Mouse (Mus musculus): ENCODE results near the gene Prkce. TPM values are rescaled to one million over a fixed set of nuclear protein-coding genes. Genes with fewer than 3 reads are reported as not detected.

The Prkce gene
- polyA plus RNA-seq, 1 experiment from 2014 or later = 6.7 TPM

DNA sequence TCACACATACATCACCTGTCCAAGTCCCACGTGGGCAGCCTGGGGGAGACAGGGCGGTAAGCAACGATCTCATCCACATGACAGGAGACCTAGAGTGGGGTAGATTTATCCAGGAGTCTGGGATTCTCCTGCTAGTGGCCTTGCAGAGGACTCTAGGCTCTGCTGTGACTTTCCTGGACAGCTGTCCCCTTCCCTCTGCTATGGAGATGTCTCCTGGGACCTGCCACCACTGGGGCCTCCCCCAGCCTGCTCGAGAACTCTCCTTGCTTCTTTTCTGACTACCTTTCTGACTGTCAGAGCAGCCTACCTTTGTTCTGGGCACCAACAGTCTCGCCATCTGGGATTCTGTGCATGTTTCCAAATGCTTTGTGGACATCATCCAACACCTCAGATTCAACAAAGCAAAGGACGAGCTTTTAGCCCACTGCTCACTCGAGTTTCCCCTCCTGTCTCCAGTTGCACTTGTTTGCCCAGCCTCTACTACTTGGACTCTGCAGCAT, 82.9 kb downstream of the Prkce start:
- ATAC-seq (ENCODE audit: low FRiP score, low read depth) = no peak
- H3K27ac ChIP-seq = no peak overlapping the region
- no peak overlapping the region for H3K4me2 ChIP-seq (replicated peaks)
- H3K9ac ChIP-seq = no peak overlapping the region
- H3K27me3 ChIP-seq = no peaks in the 10 kb centered on the region
- peaks cover 5% of the 10 kb centered on the region; the same call in 1 of the 2 replicates for H3K9me3 ChIP-seq
- WGBS = 68% methylated on average over 7 of the region's 7 CpGs
- H3K4me1 ChIP-seq = peaks cover 15% of the 10 kb centered on the region
- H3K4me3 ChIP-seq = no peak overlapping the region
- H3K36me3 ChIP-seq = no peaks in the 10 kb centered on the region

DNA sequence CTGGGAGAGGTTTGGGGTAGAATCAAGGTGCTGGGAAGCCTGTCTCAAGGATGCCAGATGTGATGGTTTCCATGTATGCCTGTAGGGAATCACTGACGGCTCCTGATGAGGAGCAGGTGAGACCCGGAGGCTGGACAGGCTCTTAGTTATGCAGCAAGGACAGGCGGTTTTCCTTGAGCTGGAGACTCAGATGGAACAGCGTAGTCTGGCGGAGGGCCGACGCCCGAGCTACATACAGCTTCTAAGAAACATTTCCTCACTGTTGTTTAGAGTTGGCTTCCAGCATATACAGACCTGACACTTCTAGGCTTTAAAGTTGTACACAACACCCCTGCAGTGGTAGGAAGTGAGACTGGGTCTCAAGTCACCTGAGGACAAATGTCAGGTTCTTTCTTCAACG, 86.3 kb downstream of the Prkce start:
- no peak for ATAC-seq (ENCODE audit: low FRiP score, low read depth)
- H3K9ac ChIP-seq = no peak overlapping the region
- H3K4me1 ChIP-seq = peaks cover 19% of the 10 kb centered on the region
- H3K27ac ChIP-seq = no peak overlapping the region
- WGBS = 81% methylated on average over 9 of the region's 9 CpGs
- H3K4me3 ChIP-seq = no peak overlapping the region
- peaks cover 5% of the 10 kb centered on the region; the same call in 1 of the 2 replicates for H3K9me3 ChIP-seq
- no peak overlapping the region for H3K4me2 ChIP-seq (replicated peaks)
- no peaks in the 10 kb centered on the region for H3K36me3 ChIP-seq
- H3K27me3 ChIP-seq = no peaks in the 10 kb centered on the region

DNA sequence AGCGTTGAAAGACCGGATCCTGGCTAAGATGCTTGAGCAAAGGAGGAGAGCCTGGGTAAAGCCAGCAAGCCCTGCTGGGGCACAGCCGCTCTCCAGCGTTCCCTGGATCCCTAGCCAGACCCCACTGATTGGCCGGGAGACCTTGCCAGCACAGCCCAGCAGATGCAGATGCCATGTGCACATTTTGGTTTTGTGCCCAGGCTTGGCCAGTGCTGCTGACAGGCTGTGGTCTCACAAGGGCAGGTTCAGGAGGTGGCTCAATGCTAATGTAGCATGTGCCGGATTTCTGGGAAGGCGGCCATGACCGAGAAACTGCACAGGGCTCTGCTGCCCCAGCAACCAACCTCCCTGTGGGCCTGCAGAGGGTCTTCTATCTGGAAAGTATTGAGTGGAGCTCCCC, 86.7 kb downstream of the Prkce start:
- H3K9ac ChIP-seq = no peak overlapping the region
- no peaks in the 10 kb centered on the region for H3K36me3 ChIP-seq
- no peak overlapping the region for H3K4me2 ChIP-seq (replicated peaks)
- 85% methylated on average over 8 of the region's 8 CpGs for WGBS
- no peak; the same call in 1 of the 2 replicates for ATAC-seq (ENCODE audit: low FRiP score, low read depth)
- H3K4me3 ChIP-seq = no peak overlapping the region
- H3K27ac ChIP-seq = no peak overlapping the region
- peaks cover 5% of the 10 kb centered on the region; the same call in 1 of the 2 replicates for H3K9me3 ChIP-seq
- H3K4me1 ChIP-seq = peaks cover 19% of the 10 kb centered on the region
- no peaks in the 10 kb centered on the region for H3K27me3 ChIP-seq

DNA sequence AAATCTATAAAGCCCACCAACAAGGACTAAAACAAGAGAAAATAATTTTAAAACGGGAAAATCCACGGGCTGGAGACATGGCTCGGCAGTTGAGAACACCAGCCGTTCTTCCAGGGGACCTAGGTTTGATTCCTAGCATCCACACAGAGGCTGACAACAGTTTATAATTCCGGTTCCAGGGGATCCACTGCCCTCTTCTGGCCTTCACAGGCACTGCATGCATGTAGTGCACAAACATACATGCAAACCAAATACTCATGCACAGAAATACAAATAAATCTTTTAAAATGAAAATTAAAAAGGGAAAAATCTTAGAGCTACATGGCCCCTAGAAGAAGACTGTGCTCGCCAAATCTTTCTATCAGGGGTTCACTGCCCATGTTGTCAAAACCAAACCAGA, 87.4 kb downstream of the Prkce start:
- no peaks in the 10 kb centered on the region for H3K27me3 ChIP-seq
- no peak overlapping the region for H3K9ac ChIP-seq
- H3K4me3 ChIP-seq = no peak overlapping the region
- H3K9me3 ChIP-seq = peaks cover 5% of the 10 kb centered on the region; the same call in 1 of the 2 replicates
- WGBS = 98% methylated on average over 6 of the region's 6 CpGs
- H3K4me1 ChIP-seq = peaks cover 22% of the 10 kb centered on the region
- H3K4me2 ChIP-seq (replicated peaks) = no peak overlapping the region
- H3K36me3 ChIP-seq = no peaks in the 10 kb centered on the region
- no peak for ATAC-seq (ENCODE audit: low FRiP score, low read depth)
- no peak overlapping the region for H3K27ac ChIP-seq

DNA sequence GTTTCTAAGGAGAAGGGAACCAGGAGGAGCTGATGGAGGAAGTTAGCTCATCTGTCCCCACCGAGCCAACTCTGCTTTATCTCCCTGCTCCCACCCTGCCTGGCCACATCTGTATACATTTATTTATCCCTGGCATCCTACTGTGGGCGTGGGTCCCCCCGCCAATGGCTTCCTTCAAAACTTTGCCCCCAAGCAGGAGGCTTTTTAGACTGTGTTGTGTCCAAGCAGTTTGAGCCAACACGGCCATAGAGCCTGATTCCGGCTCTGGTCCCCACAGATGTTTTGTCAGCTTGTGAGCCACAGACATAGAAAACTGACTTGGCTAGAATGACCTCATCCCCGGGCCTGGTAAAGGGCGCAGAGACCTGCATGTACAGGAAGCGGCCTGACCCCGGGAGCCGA, 89.1 kb downstream of the Prkce start:
- WGBS = 70% methylated on average over 10 of the region's 10 CpGs
- Histone ChIP-seq H3K27me3 (no peaks in the 10 kb centered on the region), H3K4me1 (peaks cover 28% of the 10 kb centered on the region), H3K9ac (no peak overlapping the region), H3K36me3 (no peaks in the 10 kb centered on the region), H3K4me3 (no peak overlapping the region), H3K4me2 (replicated peaks) (no peak overlapping the region), H3K27ac (no peak overlapping the region), H3K9me3 (peaks cover 5% of the 10 kb centered on the region; the same call in 1 of the 2 replicates)
- no peak for ATAC-seq (ENCODE audit: low FRiP score, low read depth)

DNA sequence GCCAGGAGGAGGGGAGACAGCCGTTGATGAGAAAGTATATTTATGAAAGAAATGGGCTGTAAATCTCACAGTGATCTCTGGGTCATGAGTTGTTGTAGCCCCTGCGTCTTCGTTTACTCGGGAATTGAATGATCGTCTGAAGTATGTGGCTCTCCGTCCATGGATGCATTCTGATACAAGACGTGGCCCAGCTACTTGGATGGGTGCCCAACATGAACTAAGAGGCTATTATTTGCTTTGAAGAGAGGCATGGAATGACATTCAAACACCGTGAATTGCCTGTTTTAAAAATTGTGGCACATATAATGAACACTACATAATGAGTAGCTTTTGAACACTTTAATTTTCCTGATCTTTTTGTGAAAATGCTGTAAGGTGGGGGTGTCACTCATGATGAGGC, 93.5 kb downstream of the Prkce start:
- peaks cover 41% of the 10 kb centered on the region for H3K4me1 ChIP-seq
- 57% methylated on average over 8 of the region's 8 CpGs for WGBS
- H3K4me3 ChIP-seq = no peak overlapping the region
- H3K9ac ChIP-seq = no peak overlapping the region
- no peaks in the 10 kb centered on the region for H3K27me3 ChIP-seq
- H3K27ac ChIP-seq = no peak overlapping the region
- ATAC-seq (ENCODE audit: low FRiP score, low read depth) = no peak
- no peaks in the 10 kb centered on the region for H3K36me3 ChIP-seq
- H3K4me2 ChIP-seq (replicated peaks) = no peak overlapping the region
- H3K9me3 ChIP-seq = no peaks in the 10 kb centered on the region

DNA sequence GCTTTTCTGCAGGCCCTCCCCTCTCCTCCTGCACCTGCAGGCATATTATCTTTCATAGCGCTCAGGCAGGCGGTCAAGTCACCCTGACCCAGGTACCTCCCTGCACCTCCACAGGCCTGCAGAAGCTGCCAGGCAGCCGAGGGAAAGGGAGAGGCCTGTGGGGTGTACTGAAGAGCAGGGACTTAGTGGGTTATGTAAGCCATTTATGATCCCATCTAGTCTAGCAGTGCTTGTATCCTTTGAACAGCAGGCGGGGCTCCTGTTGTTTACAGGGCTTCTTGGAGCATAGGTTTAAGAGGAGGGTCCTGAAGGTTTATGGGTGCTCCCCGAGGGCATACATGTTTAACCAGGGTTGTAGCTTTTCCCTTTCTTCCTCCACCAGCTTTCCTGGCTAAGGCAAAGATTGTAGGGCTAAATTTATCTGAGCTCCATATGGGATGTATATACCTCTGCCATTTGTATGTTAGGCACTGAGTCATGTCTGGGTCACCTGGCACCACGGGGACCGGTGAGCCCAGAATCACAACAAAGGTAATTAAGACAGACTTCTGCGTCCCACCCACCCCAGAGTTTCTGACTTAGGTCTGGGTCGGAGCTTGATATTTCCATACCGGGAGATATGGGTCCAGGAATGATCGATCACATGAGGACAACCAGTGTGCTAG, 96.5 kb downstream of the Prkce start:
- Histone ChIP-seq H3K27ac (no peak overlapping the region), H3K4me2 (replicated peaks) (no peak overlapping the region), H3K9ac (no peak overlapping the region), H3K4me3 (no peak overlapping the region), H3K9me3 (no peaks in the 10 kb centered on the region), H3K4me1 (peaks cover 54% of the 10 kb centered on the region), H3K27me3 (no peaks in the 10 kb centered on the region), H3K36me3 (no peaks in the 10 kb centered on the region)
- no peak for ATAC-seq (ENCODE audit: low FRiP score, low read depth)
- WGBS = 68% methylated on average over 11 of the region's 11 CpGs

DNA sequence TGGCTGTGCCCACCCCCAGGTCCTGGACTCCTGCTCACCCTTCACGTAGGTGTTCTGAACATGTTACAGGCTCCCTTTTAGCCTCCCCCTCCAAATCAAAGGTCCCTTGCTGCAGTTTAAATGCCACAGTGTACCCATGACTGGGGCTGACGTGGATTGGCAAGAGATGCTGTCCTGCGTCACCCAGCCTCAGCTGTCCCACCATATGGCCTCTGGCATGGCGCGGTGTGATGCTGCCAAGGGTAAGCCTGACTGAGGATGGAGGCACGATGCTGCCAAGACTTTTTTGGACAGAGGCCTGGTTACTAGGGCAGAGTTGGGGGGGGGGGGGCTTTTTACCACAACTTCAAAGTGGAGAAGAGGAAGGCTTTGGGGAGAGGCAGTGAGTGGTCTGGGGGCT, 98.5 kb downstream of the Prkce start:
- Histone ChIP-seq H3K4me1 (peaks cover 50% of the 10 kb centered on the region), H3K27ac (no peak overlapping the region), H3K36me3 (no peaks in the 10 kb centered on the region), H3K4me3 (no peak overlapping the region), H3K9ac (no peak overlapping the region), H3K4me2 (replicated peaks) (no peak overlapping the region), H3K27me3 (no peaks in the 10 kb centered on the region), H3K9me3 (no peaks in the 10 kb centered on the region)
- WGBS = 78% methylated on average over 6 of the region's 6 CpGs
- ATAC-seq (ENCODE audit: low FRiP score, low read depth) = no peak

DNA sequence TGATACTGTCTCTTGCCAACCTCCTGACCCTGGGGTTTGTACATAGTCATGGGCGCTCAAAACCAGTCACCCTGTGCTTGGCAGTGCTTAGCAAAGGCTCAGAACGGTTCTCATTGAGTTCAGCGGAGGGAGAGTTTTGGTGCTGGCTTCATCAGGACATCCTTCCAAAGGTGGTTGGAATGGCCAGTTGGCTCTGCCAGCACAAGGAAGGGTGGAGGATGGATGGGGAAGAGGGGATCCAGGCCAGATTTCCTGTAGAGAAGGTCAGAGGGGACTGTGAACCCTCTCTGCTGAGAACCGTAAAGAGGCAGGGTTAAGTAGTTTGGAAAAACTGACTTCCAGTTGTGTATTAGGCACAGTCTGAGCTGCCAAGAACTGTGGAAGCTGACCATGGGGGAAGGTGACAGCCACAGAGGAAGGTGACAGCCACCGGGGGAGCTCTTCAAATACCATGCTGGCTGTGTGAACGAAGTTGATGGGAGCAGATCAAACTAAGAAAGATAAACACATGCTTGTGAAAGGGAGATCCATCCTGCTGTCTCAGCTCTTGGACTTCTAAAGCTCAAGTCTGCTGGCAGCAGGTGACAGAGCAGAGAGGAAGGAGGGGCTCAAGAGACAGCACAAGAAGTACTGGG, 99.7 kb downstream of the Prkce start:
- no peaks in the 10 kb centered on the region for H3K9me3 ChIP-seq
- WGBS = 68% methylated on average over 6 of the region's 6 CpGs
- ATAC-seq (ENCODE audit: low FRiP score, low read depth) = no peak

DNA sequence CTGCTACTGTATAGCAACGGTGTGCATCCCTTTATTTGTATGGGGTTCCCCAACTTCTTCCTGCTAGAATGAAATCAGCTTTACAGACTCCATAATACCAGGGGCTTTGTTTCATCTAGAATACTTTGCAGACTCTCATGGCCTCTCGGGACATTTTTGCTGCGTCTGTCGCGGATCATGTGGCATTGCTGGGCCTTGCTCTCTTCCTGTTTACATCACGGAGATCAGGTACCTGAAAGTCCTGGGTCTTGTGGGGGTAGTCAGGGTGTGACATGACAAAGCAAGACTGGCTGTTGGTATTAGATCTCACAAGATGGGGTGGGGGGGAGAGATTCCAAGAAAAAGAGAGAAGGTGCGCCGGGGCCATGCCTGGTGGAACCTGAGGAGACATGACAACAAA, 102.1 kb downstream of the Prkce start:
- WGBS = 77% methylated on average over 8 of the region's 8 CpGs
- H3K4me1 ChIP-seq = peaks cover 43% of the 10 kb centered on the region

More for the DNA sequence above, 99.7 kb downstream of the Prkce start:
- H3K4me1 ChIP-seq = peaks cover 51% of the 10 kb centered on the region
- H3K36me3 ChIP-seq = no peaks in the 10 kb centered on the region
- no peak overlapping the region for H3K27ac ChIP-seq
- H3K4me2 ChIP-seq (replicated peaks) = no peak overlapping the region
- H3K9ac ChIP-seq = no peak overlapping the region
- H3K27me3 ChIP-seq = no peaks in the 10 kb centered on the region
- no peak overlapping the region for H3K4me3 ChIP-seq

DNA sequence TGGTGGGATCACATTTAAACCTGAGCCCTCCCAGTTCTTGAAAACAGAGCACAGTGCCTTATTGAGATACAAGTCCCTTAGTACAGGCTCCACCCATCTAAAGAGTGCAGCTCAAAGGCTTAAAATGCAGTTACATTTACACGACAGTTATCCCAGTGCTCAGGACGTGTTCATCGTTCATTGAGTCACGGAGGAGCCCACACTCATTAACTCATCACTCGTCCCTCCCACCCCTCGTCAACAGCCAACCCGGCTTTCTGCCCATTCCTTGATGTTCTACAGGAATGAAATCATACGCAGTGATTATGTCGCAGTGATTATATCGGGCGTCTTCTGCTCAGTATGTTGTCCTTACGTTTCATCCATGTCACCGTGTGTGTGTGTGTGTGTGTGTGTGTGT, 102.9 kb downstream of the Prkce start:
- no peak overlapping the region for H3K27ac ChIP-seq
- no peak overlapping the region for H3K4me3 ChIP-seq
- 86% methylated on average over 13 of the region's 13 CpGs for WGBS
- no peak for ATAC-seq (ENCODE audit: low FRiP score, low read depth)
- H3K9ac ChIP-seq = no peak overlapping the region
- no peaks in the 10 kb centered on the region for H3K9me3 ChIP-seq
- peaks cover 41% of the 10 kb centered on the region for H3K4me1 ChIP-seq
- no peaks in the 10 kb centered on the region for H3K36me3 ChIP-seq
- no peaks in the 10 kb centered on the region for H3K27me3 ChIP-seq
- no peak overlapping the region for H3K4me2 ChIP-seq (replicated peaks)

More for the DNA sequence above, 102.1 kb downstream of the Prkce start:
- H3K9ac ChIP-seq = no peak overlapping the region
- ATAC-seq (ENCODE audit: low FRiP score, low read depth) = no peak
- no peaks in the 10 kb centered on the region for H3K36me3 ChIP-seq
- H3K4me2 ChIP-seq (replicated peaks) = no peak overlapping the region
- no peak overlapping the region for H3K4me3 ChIP-seq
- no peaks in the 10 kb centered on the region for H3K9me3 ChIP-seq
- H3K27ac ChIP-seq = no peak overlapping the region
- H3K27me3 ChIP-seq = no peaks in the 10 kb centered on the region

DNA sequence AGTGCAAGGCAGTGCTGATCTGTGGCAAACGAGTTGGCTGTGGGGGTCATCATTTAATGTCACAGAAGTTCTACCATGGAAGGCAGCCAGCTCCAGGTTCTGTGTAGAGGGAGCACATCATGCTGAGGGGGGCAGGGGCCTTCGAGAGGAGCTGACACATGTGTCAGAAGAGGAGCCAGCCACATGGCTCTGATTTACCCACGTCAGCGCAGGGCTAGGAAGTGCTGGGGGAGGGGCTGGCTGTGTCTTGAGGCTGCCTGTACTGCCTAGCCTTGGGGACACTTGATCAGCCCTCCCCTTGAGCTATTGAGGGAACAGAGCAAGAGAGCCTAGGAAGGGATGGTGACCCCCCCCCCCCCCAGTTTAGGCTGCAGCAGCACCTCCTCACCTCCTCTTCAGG, 103.7 kb downstream of the Prkce start:
- H3K4me3 ChIP-seq = no peak overlapping the region
- peaks cover 35% of the 10 kb centered on the region for H3K4me1 ChIP-seq
- peak overlapping the region; percentile 19; the same call in 1 of the 2 replicates for H3K4me2 ChIP-seq (replicated peaks)
- no peak overlapping the region; the same call in 1 of the 2 replicates for H3K9ac ChIP-seq
- H3K36me3 ChIP-seq = no peaks in the 10 kb centered on the region
- no peaks in the 10 kb centered on the region for H3K27me3 ChIP-seq
- 11% methylated on average over 4 of the region's 4 CpGs for WGBS
- no peak overlapping the region; the same call in 1 of the 2 replicates for H3K27ac ChIP-seq
- peak; percentile 66; the same call in 1 of the 2 replicates for ATAC-seq (ENCODE audit: low FRiP score, low read depth)
- H3K9me3 ChIP-seq = no peaks in the 10 kb centered on the region
